Mouse (Mus musculus): ENCODE measurements around the gene Ripply2.

DNA sequence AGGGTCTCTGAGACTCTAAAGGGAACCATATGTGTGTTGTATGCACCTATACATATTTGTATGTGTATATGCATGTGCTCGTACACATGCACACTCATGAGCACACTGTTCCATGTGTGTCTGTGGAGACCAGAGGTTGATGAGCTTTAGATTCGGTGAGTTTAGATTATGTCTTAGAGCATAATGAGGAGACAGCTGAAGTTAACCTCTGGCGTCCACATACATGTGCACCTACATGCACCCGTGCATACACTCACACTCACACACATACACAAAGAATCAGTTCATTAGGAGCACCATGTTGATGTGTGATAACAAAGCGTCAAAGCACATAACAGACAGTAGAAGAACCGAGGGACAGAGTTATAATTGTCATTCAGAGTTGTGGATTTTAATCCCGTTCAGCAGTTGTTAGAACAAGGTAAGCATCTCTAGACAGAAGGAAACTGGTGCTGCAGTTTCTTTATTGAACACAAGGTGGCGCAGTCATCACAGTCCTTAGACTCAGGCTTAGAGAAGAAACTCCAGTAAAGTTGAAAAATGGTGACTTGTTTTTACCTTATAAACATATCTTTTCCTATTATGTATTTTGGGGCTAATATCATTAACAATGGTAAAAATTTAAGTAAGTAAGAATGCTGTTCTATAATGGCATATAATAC is 12.2 kb downstream of the Ripply2 start:
- TF ChIP-seq CTCF (IDR thresholded peaks at IDR 0.05; ENCODE audit: borderline replicate concordance, insufficient read depth, low read length) (no peak), POLR2A (IDR thresholded peaks at IDR 0.05; ENCODE audit: low read depth, low read length) (no peak)
